Mouse (Mus musculus): Measurements from ENCODE around the gene Psmd13.

DNA sequence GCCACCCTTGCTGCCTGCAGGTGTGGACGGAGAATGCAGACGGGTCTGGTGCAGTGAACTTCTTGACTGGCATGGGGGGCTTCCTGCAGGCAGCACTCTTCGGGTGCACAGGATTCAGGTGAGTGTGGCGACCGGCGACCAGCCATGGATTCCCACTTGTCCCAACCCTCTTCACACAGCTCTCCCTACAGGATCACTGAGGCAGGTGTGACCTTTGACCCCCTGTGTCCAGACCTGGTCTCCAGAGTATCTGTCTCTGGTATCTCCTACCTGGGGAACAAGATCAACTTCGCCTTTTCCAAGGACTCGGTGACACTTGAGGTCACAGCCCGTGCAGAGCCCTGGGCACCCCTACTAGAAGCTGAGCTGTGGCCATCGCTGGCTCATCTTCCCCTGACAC lies 64.5 kb downstream of the Psmd13 start:
- TF ChIP-seq MAX (IDR thresholded peaks at IDR 0.05; ENCODE audit: low read depth) (no peak), USF1 (IDR thresholded peaks at IDR 0.05; ENCODE audit: low read depth) (no peak), TCF3 (IDR thresholded peaks at IDR 0.05; ENCODE audit: insufficient read length, low read depth) (no peak), CEBPB (IDR thresholded peaks at IDR 0.05; ENCODE audit: insufficient read depth, poor library complexity, severe bottlenecking) (no peak), POLR2A (IDR thresholded peaks at IDR 0.05; ENCODE audit: insufficient read length, low read depth) (no peak)

Data from myocyte (in vitro differentiated cells).